Mouse (Mus musculus) urinary bladder, postnatal 36 days (tissue): Measurements from ENCODE around the gene Ccdc137.
A peak's percentile ranks its signal among the peaks of the same experiment; 100 is the strongest.
"Not testable (repeated sequence)": the region's sequence is repeated elsewhere in the genome, so short reads cannot be mapped to it uniquely, and the experiment has no call there.

Experiments
- DNase-seq, 2 experiments: peaks; one replicate each; pipeline ENCODE4 v3.0.0; 2022; ENCODE audit warnings: low spot score in 2 of 2, mixed read lengths in 1 of 2

The Ccdc137 gene

GRCm38 (mm10) chr11:120457772-120458751, at the start of gene Ccdc137, which contains the start of gene Oxld1:
Ccdc137 (plus strand) TSS chr11:120458115.
Oxld1 (minus strand) TSS chr11:120458068.
- DNase-seq = peak; percentile 68 to 72

GRCm38 (mm10) chr11:120413621-120414020, 44.3 kb upstream of the Ccdc137 start:
- not testable (repeated sequence) for DNase-seq

GRCm38 (mm10) chr11:120417852-120418251, 40.1 kb upstream of the Ccdc137 start:
- no peak for DNase-seq

GRCm38 (mm10) chr11:120418592-120418991, 39.3 kb upstream of the Ccdc137 start:
- DNase-seq = no peak

- no peak for DNase-seq
Measured at GRCm38 (mm10) chr11:120422651-120423568, 35.0 kb upstream of the Ccdc137 start.

- peak; percentile 32 to 43 for DNase-seq
Measured at GRCm38 (mm10) chr11:120423569-120424295, 34.2 kb upstream of the Ccdc137 start.

GRCm38 (mm10) chr11:120426727-120427126, 31.2 kb upstream of the Ccdc137 start:
- no peak for DNase-seq

- peak; percentile 78 to 83 for DNase-seq
Measured at GRCm38 (mm10) chr11:120437152-120437856, 20.6 kb upstream of the Ccdc137 start, which contains the start of gene Nploc4. Nploc4 (minus strand) TSS chr11:120437708.

- no peak for DNase-seq
Measured at GRCm38 (mm10) chr11:120437857-120438385, 20.0 kb upstream of the Ccdc137 start.

GRCm38 (mm10) chr11:120442344-120442743, 15.6 kb upstream of the Ccdc137 start, which contains the start of gene Tspan10:
Tspan10 (plus strand) TSS chr11:120442644.
- no peak for DNase-seq

- DNase-seq = no peak
Measured at GRCm38 (mm10) chr11:120442765-120443280, 15.1 kb upstream of the Ccdc137 start.

- DNase-seq = no peak
Measured at GRCm38 (mm10) chr11:120444106-120444505, 13.8 kb upstream of the Ccdc137 start.

GRCm38 (mm10) chr11:120445475-120445874, 12.4 kb upstream of the Ccdc137 start:
- no peak for DNase-seq

- DNase-seq = no peak
Measured at GRCm38 (mm10) chr11:120447179-120447578, 10.7 kb upstream of the Ccdc137 start.

GRCm38 (mm10) chr11:120452246-120452645, 5.7 kb upstream of the Ccdc137 start:
- DNase-seq = no peak

GRCm38 (mm10) chr11:120453306-120453705, 4.6 kb upstream of the Ccdc137 start, which contains the start of gene Pde6g:
Pde6g (minus strand) TSS chr11:120453500.
- DNase-seq = no peak

- no peak for DNase-seq
Measured at GRCm38 (mm10) chr11:120454965-120455364, 3.0 kb upstream of the Ccdc137 start.

GRCm38 (mm10) chr11:120455413-120455812, 2.5 kb upstream of the Ccdc137 start:
- DNase-seq = no peak

- no peak for DNase-seq
Measured at GRCm38 (mm10) chr11:120457370-120457769, 545 bp upstream of the Ccdc137 start.
